Comparison of ENCODE assay signal across 19 mouse cellular contexts in the genomic region with DNA sequence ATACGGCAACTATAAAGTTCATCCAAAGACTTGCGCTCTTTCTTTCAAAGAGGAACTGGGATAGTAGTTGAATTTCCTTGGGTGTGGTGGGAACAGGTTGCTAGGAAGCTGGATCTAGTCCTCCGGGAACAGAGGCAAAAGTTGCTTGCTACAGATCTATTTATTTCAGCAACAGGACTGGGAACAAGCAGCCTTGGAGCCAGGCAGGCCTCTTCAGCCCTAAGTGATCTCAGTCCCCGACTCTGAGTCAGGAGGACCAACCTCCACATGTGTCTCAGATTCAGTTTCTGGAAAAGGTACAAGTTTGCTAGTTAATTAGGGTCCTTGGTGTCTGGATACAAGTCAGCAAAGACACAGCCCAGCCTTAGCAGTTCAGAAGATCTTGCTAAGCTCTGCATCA.
DNase-seq lines count a peak whose midpoint lies in the region; ATAC-seq lines count a peak whose summit lies in the region.
"Had no signal": no experiment of that assay in that cellular context is flagged by ENCODE, and none has a peak within 500 bp of the region (broad histone marks: within the 10 kb centered on the region; RNA-seq: fewer than 3 reads in every experiment).

No protein-coding gene starts in this region.

- ATAC-seq in kidney, embryonic 16.5 days (ENCODE audit: low FRiP score, low TSS enrichment) = no peak
- ATAC-seq in embryonic facial prominence, embryonic 15.5 days (ENCODE audit: insufficient number of reproducible peaks, low FRiP score, low TSS enrichment, low read depth) = no peak
- no peak for ATAC-seq in forebrain, embryonic 12.5 days (ENCODE audit: low FRiP score)
- ATAC-seq: forebrain, embryonic 14.5 days; inflammation-experienced regulatory T-cells, adult 6 months; midbrain, embryonic 15.5 days; Patski had no signal

- H3K9me3 ChIP-seq in kidney, embryonic 16.5 days (ENCODE audit: low read length) = no peaks in the 10 kb centered on the region
- no peaks in the 10 kb centered on the region for H3K9me3 ChIP-seq in embryonic facial prominence, embryonic 15.5 days (replicated peaks)
- no peaks in the 10 kb centered on the region for H3K9me3 ChIP-seq in forebrain, embryonic 12.5 days
- H3K9me3 ChIP-seq: hindbrain, embryonic 13.5 days; midbrain, embryonic 15.5 days had no signal

- H3K27ac ChIP-seq in kidney, embryonic 16.5 days (ENCODE audit: low read length) = 0 out of 2 replicates have a peak overlapping the region, but pooled peaks have one; percentile 4
- 0 out of 2 replicates have a peak overlapping the region, but pooled peaks have one; percentile 9 for H3K27ac ChIP-seq in embryonic facial prominence, embryonic 15.5 days (replicated peaks)
- H3K27ac ChIP-seq in forebrain, embryonic 12.5 days = no peak overlapping the region
- H3K27ac ChIP-seq: heart, adult 2 months; hindbrain, embryonic 13.5 days; liver, embryonic 14.5 days; midbrain, embryonic 15.5 days had no signal

- no peaks in the 10 kb centered on the region for H3K36me3 ChIP-seq in kidney, embryonic 16.5 days (ENCODE audit: insufficient read depth, low read length)
- H3K36me3 ChIP-seq in embryonic facial prominence, embryonic 15.5 days = no peaks in the 10 kb centered on the region
- H3K36me3 ChIP-seq in forebrain, embryonic 12.5 days (replicated peaks) = no peaks in the 10 kb centered on the region
- H3K36me3 ChIP-seq: hindbrain, embryonic 13.5 days; midbrain, embryonic 15.5 days had no signal

- peaks cover 14% of the 10 kb centered on the region for H3K4me1 ChIP-seq in kidney, embryonic 16.5 days (ENCODE audit: insufficient read depth, low read length)
- H3K4me1 ChIP-seq in embryonic facial prominence, embryonic 15.5 days = peaks cover 17% of the 10 kb centered on the region
- peaks cover 9% of the 10 kb centered on the region; the same call in 1 of the 2 replicates for H3K4me1 ChIP-seq in forebrain, embryonic 12.5 days

- H3K27me3 ChIP-seq in kidney, embryonic 16.5 days (ENCODE audit: insufficient read depth, low read length) = no peaks in the 10 kb centered on the region
- H3K27me3 ChIP-seq in embryonic facial prominence, embryonic 15.5 days = no peaks in the 10 kb centered on the region
- H3K27me3 ChIP-seq in forebrain, embryonic 12.5 days = peaks cover 28% of the 10 kb centered on the region
- H3K27me3 ChIP-seq: midbrain, embryonic 15.5 days; Patski had no signal

- 81% methylated on average over 4 of the region's 4 CpGs for WGBS in kidney, embryonic 16.5 days
- WGBS in embryonic facial prominence, embryonic 15.5 days = 73% methylated on average over 4 of the region's 4 CpGs
- WGBS in forebrain, embryonic 12.5 days = 90% methylated on average over 4 of the region's 4 CpGs

- no peak for DNase-seq in kidney, adult 18-20 months
- DNase-seq in NIH3T3 (ENCODE audit: low read depth) (peak; percentile 45), liver (no peak)
- DNase-seq in gastrocnemius, postnatal 25 days = peak; percentile 31
- DNase-seq: adrenal gland, postnatal 14 days; cerebellum, adult 9-11 months; kidney, adult 9 months; lung, postnatal 36 days; right cerebral cortex, postnatal 14 days had no signal

- no peak overlapping the region for H3K9ac ChIP-seq in kidney, embryonic 16.5 days (replicated peaks; ENCODE audit: low read length)
- no peak overlapping the region for H3K9ac ChIP-seq in embryonic facial prominence, embryonic 15.5 days
- H3K9ac ChIP-seq in forebrain, embryonic 12.5 days = no peak overlapping the region
- H3K9ac ChIP-seq: hindbrain, embryonic 13.5 days; liver, embryonic 14.5 days; midbrain, embryonic 15.5 days had no signal

- no peak overlapping the region for H3K4me3 ChIP-seq in kidney, embryonic 16.5 days (ENCODE audit: low read length)
- no peak overlapping the region for H3K4me3 ChIP-seq in embryonic facial prominence, embryonic 15.5 days (replicated peaks)
- no peak overlapping the region for H3K4me3 ChIP-seq in forebrain, embryonic 12.5 days (replicated peaks)
- H3K4me3 ChIP-seq: heart, adult 2 months; hindbrain, embryonic 13.5 days; midbrain, embryonic 15.5 days had no signal

- H3K4me2 ChIP-seq in kidney, embryonic 16.5 days (replicated peaks; ENCODE audit: low read depth, low read length) = no peak overlapping the region
- H3K4me2 ChIP-seq in embryonic facial prominence, embryonic 15.5 days (replicated peaks) = no peak overlapping the region
- H3K4me2 ChIP-seq in forebrain, embryonic 12.5 days = no peak overlapping the region
- H3K4me2 ChIP-seq: hindbrain, embryonic 13.5 days; midbrain, embryonic 15.5 days had no signal

Comparison
In these comparisons a context has a peak if more than half of its experiments do, and no peak if none do; other contexts are left out.
1. DNase-seq: peak in NIH3T3 (single experiment) and gastrocnemius, postnatal 25 days (single experiment); none in kidney, adult 18-20 months (single experiment) and liver (single experiment).